Mouse (Mus musculus): ENCODE measurements around the gene Gm10376.
"Not testable (repeated sequence)": the region's sequence is repeated elsewhere in the genome, so short reads cannot be mapped to it uniquely, and the experiment has no call there.

- TF ChIP-seq CTCF (IDR thresholded peaks at IDR 0.05); POLR2A (IDR thresholded peaks at IDR 0.05; ENCODE audit: insufficient read depth, low read depth, low read length): not testable (repeated sequence)
Observed at GRCm38 (mm10) chr14:43060179-43060578, 44.8 kb upstream of the Gm10376 start.
